Mouse (Mus musculus): ENCODE results near the gene Galk2.

DNA sequence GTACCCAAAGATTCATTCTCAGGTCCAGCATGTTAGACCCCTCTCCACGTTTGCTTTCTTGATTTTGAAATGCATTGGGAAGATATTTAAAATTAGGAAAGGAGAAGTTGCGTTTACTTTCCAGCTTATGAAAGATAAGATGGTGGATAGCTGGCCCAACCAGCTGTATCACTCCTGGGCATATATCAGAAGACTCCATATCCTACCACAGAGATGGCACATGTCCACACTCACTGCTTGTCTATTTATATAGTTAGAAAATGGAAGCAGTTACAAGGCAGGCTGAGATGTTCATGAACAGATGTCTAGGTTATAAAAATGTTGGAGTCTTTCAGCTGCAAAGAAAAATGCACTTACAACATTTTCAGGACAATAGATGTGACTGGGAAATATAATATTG, 47.6 kb upstream of the Galk2 start:
- no peak for TF ChIP-seq CTCF (IDR thresholded peaks at IDR 0.05; ENCODE audit: low read depth)
- TF ChIP-seq EP300 (IDR thresholded peaks at IDR 0.05; ENCODE audit: low read depth), result no peak

Measured in liver, embryonic 14.5 days (tissue).